Mouse (Mus musculus) CH12.LX (cell line): ENCODE data around the gene Mmrn2.

Experiments
- CTCF ChIP-seq, 2 experiments: IDR thresholded peaks in 1 of 2; conservative IDR thresholded peaks in 1 of 2; 2 replicates each; pipeline ENCODE4 v1.5.1; 2011 to 2012; ENCODE audit warnings: low read depth in 2 of 2, low read length in 2 of 2, improper control_type of control experiment in 1 of 2, inconsistent platforms in 1 of 2, mild to moderate bottlenecking in 1 of 2, moderate library complexity in 1 of 2
- RAD21 ChIP-seq: IDR thresholded peaks from 2 replicates; pipeline ENCODE4 v1.6.1; 2011; ENCODE audit warnings: low read depth, mild to moderate bottlenecking, low read length, improper control_type of control experiment, moderate library complexity

DNA sequence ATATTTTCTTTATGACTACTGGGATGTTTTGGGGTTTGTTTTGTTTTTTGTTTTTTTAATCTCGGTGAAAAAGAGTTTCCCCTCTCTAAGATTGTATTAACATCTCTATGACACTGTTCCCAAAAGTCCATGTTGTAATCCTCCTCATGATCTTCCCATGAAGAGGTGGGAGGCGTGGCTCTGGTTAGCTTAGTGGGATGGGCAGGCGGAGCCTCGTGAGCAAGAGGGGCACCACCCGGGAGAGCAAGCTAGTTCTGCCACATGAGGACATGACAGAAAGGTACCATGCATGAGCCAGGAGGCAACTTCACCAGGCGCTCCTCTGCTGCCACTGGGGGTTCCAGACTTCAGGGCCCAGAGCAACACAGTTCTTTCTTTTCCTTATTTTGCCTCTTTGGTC, 22.7 kb upstream of the Mmrn2 start:
- no peak for TF ChIP-seq CTCF (conservative IDR thresholded peaks at IDR 0.05 in 1 of 2, IDR thresholded peaks at IDR 0.05 in 1 of 2; ENCODE audit: low read depth in 2 of 2, low read length in 2 of 2)
- no peak for TF ChIP-seq RAD21
